Mouse (Mus musculus): ENCODE measurements around the gene Asgr1.
A peak's percentile ranks its signal among the peaks of the same experiment; 100 is the strongest.
"Not testable (repeated sequence)": the region's sequence is repeated elsewhere in the genome, so short reads cannot be mapped to it uniquely, and the experiment has no call there.

The Asgr1 gene

DNA sequence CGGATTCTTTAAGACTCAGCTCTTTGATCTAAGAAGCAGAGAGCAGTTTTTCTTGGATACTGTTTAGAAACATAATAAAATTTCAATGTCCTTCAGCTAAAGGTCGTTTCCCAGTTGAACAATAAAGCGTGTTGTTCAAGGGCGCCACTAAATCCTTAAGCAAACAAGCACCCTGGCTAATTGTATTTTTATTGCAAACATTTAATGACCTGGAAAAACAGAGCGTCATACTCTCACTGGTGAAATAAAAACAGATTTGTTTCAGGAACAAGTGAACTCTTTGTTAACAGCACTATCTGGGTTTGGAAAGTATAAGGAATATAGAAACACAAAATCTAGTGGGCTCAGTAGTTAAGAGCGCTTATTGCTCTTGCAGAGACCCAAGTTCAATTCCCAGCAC lies 16.2 kb downstream of the Asgr1 start:
- DNase-seq: no peak

DNA sequence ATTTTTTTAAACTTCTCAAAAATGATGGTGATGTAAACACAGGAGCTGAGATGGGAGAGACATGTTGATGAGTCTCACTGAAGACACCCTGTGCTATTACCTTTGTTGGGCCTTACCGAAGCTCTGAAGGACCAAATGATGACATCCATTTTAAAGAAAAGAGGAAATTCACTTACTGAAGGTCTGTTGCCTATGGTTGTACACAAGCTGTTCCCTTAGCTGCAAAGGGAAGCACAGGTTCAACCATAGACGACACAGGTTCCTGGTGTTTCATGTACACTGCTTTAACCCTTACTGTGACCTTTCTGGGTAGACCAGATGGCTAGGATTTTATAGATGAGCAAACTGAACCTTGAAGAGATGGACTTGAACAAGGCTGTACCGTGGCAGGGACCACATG lies 16.7 kb downstream of the Asgr1 start:
- not testable (repeated sequence) for DNase-seq

DNA sequence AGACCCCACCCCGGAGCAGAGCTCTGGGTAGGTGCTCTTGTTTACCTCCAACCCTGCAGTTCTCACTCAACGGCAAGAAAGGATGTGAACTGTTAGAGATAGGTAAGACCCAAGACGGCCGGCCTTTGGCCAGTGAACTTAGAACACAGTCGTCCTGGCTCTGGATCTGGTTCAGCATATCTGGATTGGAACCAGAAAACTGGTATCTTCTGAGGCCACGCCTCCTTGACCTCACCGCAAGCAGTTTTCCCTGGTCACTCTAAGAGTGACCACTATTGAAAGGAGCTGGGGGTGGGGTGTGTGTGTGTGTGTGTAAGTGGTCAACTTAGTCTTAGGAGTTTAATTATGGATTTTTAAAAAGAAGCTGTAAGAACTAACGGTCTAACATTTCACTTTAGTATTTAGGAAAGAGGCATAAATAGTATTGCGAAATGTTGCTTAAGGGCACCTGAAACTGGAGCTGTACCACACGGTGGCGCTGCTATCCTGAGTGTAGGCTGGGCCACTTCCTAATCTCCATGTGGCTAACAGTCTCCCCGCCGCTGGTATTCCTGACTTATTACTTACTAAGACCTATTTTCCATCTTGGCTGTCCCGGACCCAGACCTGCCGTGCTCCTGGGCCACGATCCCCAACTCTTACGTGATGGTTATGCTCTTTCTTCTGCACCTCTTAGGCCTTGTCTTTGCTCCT lies 20.6 kb downstream of the Asgr1 start:
- peak; percentile 89 for DNase-seq

DNA sequence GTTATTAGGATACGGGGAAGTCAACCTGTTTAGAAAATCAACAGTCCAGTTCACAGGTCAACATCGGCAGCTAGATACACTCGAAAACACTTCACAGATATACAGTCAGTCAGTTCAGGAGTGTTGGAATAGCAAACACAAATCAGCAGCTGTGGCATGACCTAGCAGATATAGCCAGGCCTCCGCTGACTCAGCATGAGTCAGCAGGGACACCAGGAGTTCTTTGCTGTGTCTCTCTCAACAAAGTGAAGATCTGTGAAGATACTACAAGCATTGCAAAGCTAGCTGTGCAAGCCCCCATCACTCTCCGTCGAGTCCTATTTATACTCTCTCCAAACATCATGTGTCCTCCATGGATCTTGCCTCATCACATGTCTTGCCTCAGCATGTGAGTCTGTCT lies 21.7 kb downstream of the Asgr1 start:
- no peak for DNase-seq

DNA sequence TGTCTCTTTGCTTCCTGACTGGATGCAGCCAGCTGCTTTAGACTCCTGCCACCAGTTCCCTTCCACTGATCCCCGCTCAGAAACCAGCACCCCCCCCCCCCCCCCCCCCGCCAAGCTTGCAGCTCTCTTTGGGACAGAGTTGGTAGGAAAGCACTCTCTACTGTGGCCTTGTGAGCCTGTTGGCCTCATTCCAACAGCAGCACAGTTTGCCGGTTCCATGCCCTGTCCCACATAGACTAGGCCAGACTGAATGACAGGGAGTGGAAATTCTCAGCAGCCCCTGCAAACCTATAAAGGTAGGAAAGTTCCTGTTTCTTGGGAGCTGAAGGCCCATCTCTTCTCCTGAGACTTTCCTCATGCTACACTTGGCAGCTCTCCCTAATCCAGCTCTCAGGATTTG lies 23.6 kb downstream of the Asgr1 start:
- no peak for DNase-seq

DNA sequence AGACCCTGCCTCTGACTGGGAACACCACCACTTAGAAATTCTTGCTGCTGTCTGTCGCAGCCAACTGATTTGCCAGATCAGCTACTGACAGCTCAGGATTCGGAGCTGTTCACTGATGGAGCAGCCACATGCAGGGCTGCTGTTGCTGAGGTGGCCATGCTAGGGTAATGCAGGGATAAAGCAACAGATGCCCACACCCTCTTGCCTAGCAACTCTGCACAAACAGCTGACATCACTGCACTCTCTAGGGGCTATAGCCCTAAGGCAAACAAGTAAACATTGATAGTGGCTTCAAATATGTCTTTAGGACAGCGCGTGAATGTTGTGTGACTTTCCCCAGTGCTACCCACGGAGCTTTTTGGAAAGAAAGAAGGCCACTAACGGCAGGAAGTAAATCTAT lies 25.3 kb downstream of the Asgr1 start:
- no peak for DNase-seq

- peak; percentile 71 for DNase-seq
Observed at GRCm38 (mm10) chr11:70079928-70080327, 26.0 kb downstream of the Asgr1 start.

- DNase-seq: peak; percentile 26
Observed at GRCm38 (mm10) chr11:70080803-70081590, 27.1 kb downstream of the Asgr1 start.

- no peak for DNase-seq
Observed at GRCm38 (mm10) chr11:70084563-70084962, 30.7 kb downstream of the Asgr1 start.

DNA sequence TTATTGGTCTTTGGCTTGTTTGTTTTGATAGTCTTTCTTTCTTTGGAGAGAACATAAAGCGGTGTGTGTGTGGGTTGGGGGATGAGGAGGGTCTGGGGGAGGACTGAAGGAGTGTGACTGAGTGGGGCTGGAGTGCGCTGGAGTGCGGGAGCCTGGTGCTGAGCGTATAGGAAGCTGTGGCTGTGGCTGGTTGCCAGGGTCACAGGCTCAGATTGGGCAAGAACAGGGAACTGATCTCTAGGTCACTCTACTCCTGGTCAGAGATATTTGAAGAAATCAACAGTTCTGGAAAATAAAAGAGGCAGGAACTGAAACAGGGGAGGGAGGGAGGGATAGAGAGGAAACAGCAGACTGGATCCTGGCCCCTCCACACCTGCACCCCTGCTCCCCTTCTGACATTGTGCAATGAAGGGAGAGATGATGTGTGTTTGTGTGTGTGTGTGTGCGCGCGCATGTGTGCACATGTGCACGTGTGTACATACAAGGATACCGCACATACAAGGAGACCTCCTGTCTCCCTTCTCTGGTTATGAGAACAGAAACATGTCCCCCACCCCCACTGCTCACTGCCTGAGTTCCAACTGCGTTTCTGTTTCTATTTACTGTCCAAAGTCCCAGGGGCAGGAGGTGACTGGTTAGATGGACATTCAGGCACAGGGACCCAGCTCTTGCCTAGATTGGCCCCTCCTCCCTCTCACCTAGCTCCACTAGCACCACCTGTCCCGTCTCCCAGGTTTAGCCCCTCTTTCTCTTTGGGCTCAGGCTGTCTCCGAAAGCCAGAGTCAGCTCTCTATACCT lies 38.3 kb downstream of the Asgr1 start, which contains the start of gene Asgr2:
Asgr2 (plus strand) TSS at position 659 of the 798 bp plus-strand sequence.
- DNase-seq: no peak

- no peak for DNase-seq
Observed at GRCm38 (mm10) chr11:70097396-70097795, 43.5 kb downstream of the Asgr1 start.

- no peak for DNase-seq
Observed at GRCm38 (mm10) chr11:70099102-70099501, 45.2 kb downstream of the Asgr1 start.

DNA sequence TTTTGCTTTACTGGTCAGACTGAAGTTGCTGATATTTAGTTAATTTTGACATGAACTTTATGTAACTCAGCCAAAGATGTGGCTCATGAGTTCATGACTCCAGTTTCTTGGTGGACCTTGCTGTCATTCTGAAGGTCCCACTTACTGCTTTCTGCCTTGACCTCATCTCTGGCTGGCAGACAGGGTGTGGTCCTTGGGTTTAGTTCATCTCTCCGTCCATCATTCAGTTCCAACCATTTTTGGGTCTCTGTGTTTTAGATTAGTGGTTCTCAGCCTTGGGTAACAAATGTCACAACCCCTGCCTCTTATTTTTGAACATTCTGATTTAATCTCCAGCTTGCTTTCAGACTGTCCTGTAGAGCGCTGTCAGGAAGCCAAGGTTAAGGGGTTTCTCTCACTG lies 45.9 kb downstream of the Asgr1 start:
- DNase-seq: no peak

DNA sequence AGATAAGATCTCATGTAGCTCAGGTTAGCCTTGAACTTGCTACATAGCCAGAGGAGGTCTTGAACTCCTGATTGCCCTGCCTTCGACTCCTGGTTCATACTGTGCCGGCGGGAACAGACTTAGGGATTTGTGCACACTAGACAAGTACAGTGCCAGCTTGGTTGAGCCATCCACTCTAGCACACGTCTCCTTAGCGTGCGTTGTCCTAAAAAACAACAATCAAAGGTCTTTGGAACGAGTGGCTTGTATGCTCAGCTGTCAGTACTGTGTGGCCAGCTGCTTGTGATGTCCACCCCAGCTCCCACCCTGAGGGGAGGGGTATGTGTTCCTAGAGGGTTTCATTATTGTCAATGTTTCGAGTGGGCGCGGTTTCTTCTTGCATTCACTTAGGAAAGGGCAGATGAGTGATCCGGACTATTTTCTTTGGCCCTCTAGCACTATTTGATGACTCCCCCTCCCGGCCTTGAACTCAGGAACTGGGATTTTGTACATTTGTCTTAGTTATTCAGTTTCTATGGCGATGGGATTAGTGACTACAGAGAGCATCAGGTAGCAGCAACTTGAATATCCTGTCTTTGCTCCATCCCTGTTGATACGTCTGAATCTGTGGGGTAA lies 49.9 kb downstream of the Asgr1 start:
- DNase-seq: no peak

DNA sequence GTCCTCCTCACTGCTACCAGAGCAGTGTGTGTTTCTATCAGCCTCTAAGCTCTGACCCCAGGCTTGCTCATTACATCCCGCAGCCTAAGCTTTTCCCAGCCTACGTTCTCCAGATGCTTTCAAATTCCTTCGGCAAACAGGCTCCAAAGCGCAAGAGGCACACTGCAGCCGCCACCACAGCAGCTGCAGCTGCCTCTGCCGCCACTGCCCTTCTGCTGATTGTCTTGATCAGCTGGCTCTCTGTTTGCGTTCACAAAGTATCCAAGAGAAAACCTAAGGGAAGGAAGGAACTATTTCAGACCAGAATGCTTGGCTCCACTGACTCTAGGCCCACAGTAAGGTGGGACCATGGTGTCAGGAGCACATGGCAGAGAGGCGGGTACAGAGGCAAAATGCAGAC lies 53.2 kb downstream of the Asgr1 start:
- no peak for DNase-seq

Data from thymus, postnatal 4 days (tissue).